Mouse (Mus musculus): ENCODE measurements around the gene Ehmt2. TPM values are rescaled to one million over a fixed set of nuclear protein-coding genes. Genes with fewer than 3 reads are reported as not detected.
"Not testable (repeated sequence)": the region's sequence is repeated elsewhere in the genome, so short reads cannot be mapped to it uniquely, and the experiment has no call there.

The Ehmt2 gene
- total RNA-seq, 2 experiments from 2014 or later, result 175 to 182 TPM

GRCm38 (mm10) chr17:34893072-34893824, 5.0 kb upstream of the Ehmt2 start:
- DNase-seq, result no peak

DNA sequence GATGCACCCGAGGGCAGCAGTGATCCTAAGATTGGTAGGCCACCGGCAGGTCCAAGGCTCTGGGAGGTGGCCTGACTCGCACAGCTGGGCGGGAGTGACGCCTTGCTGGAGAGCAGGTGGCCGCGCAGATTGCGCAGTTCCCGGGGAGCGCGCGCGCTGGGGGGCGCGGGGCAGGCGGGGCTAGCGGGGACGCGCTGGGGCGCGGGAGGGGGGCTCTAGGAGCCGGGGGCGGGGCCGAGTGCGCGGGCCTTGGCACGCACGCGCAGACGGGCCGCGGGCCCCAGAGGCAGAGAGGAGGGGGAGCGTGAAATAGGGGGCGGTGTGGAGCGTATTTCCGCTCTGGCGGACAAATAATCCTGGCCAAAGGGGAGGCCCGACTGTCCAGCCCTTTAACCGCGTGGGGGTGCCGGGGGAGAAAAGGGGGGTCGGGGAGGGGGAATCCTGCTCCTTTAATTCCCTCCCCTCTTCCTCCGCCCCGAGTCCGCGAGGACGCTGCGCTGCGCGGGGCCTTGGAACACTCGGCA, 4.1 kb upstream of the Ehmt2 start:
- peak; percentile 91 for DNase-seq

DNA sequence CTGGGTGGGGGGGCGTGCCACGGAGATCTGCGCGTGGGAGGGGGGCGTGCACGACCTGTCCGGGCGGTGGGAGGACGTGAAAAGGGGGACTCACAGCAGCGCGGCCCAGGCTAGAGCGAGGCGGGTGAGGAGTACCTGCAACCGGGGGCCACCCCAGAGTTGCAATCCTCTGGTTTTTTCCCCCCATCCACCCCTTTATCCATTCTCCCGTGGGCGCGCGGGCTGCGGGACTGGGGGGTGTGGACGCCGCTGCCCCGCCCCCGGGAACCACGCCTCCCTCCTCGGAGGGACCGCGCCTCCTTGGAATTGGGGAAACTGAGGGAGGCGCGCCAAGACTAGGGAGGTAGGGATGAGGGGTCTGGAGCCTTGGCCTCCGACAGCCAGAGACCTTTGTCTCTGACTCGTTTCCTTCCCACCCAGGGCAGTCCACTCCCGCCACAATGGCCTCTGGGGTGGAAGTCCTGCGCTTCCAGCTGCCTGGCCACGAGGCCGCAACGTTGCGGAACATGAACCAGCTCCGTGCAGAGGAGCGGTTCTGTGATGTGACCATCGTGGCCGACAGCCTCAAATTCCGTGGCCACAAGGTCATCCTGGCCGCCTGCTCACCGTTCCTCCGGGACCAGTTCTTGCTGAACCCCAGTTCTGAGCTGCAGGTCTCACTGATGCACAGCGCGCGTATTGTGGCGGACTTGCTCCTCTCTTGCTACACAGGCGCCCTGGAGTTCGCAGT, 3.3 kb upstream of the Ehmt2 start:
- peak; percentile 41 to 52 for DNase-seq

DNA sequence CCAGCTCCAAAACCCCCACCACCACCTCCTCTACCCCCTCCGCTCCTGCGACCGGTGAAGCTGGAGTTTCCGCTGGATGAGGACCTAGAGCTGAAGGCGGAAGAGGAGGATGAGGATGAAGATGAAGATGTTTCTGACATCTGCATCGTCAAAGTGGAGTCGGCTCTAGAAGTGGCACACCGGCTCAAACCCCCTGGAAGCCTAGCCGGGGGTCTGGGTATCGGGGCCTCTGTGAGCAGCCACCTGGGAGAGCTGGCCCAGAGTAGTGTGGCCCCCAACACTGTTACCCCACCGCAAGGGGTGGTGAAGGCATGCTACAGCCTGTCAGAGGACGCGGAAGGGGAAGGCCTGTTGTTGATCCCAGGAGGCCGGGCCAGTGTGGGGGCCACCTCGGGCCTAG, 2.5 kb upstream of the Ehmt2 start:
- no peak for DNase-seq

DNA sequence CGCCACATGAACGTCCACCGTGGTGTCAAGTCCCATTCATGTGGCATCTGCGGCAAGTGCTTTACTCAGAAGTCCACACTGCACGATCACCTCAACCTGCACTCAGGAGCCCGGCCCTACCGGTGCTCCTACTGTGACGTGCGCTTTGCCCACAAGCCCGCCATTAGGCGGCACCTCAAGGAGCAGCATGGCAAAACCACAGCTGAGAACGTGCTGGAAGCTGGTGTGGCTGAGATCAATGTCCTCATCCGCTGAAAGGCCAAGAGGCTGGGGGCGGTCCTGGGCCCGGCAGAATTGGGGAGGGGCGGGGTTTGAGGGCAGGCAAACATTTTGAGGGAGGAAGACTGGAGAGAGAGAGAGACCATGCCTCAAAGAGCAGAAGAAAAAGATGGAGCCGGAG, 1.9 kb upstream of the Ehmt2 start:
- no peak for DNase-seq

GRCm38 (mm10) chr17:34897373-34898159, 703 bp upstream of the Ehmt2 start:
- DNase-seq, result no peak

- no peak for DNase-seq
These were observed 410 bp downstream of the Ehmt2 start for GRCm38 (mm10) chr17:34898706-34899052.

GRCm38 (mm10) chr17:34899053-34899889, 1.0 kb downstream of the Ehmt2 start:
- peak; percentile 36 to 42 for DNase-seq

DNA sequence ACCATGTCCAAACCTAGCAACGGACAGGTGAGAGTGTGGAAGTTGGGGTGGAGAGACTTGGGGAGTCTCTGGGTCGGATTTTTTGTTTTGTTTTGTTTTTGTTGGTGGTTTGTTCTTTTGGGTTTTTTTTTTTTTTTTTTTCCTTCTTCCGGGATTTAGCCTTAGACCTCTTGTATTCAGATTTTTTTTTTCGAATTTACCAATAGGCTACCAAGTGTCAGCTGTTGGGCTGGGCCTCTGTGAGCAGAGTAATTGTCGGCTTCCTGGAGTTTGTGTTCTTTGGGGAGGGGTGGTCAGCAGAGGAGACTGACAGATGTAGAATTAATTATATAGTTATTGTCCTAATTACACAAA, 1.6 kb downstream of the Ehmt2 start:
- DNase-seq, result no peak

DNA sequence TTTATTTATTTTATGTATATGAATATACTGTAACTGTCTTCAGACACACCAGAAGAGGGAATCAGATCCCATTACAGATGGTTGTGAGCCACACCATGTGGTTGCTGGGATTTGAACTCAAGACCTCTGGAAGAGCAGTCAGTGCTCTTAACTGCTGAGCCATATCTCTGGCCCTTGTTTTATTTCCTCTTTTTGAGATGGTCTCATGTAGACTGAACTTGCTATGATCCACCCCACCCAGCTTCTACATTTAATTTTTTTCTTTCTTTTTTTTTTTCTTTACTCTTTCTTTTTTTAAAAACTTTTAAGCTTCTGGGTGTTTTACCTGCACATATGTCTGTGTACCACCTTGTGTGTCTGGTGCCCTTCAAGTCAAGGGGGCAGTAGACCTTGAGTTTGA, 2.6 kb downstream of the Ehmt2 start:
- DNase-seq, result not testable (repeated sequence)

DNA sequence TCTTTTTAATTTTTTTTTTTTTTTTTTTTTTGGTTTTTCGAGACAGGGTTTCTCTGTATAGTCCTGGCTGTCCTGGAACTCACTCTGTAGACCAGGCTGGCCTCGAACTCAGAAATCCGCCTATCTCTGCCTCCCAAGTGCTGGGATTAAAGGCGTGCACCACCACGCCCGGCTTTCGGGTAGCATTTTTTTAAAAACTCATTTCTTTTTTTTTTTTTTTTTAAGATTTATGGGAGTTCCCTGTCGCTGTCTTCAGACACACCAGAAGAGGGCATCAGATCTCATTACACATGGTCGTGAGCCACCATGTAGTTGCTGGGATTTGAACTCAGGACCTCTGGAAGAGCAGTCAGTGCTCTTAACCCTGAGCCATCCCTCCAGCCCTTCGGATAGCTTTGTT, 3.7 kb downstream of the Ehmt2 start:
- DNase-seq, result not testable (repeated sequence)

DNA sequence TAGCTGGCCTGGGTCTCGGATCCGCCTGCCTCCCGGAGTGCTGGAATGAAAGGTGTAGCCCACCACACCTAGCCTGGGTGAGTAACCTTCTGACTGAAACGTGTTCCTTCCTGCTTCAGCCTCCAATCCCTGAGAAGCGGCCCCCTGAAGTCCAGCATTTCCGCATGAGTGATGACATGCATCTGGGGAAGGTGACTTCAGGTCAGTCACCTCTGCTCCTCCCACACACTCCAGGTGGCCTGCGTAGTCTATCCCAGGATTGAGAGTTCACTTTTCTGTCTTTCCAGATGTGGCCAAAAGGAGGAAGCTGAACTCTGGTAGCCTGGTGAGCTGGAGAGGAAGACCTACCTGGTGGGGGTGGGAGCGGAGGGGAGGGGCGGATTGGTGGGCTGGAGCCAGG, 4.6 kb downstream of the Ehmt2 start:
- DNase-seq, result no peak

GRCm38 (mm10) chr17:34910982-34911381, 12.7 kb downstream of the Ehmt2 start:
- DNase-seq, result no peak

DNA sequence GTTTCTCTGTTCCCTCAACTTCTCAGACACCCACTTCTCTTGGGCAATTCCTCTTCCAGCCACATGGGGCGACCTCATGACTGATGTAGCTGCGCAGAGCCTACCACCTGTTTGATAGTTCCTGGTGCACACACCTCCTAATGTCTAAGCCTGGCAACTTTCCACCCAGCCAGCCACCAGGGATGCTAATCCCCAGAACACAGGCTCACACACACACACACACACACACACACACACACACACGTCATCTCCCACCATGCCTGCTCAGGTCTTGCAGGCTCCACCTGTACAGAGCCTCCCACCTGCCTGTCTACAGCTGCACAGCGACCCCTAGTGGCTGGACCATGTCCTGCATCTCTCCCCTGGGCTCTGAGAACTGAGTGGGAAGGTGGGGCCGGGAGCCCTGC, 13.7 kb downstream of the Ehmt2 start:
- peak; percentile 36 to 55 for DNase-seq

GRCm38 (mm10) chr17:34913930-34914665, 15.8 kb downstream of the Ehmt2 start, which contains the start of gene Slc44a4:
Slc44a4 (plus strand) TSS chr17:34914466.
- DNase-seq, result no peak

- no peak for DNase-seq
These were observed 17.2 kb downstream of the Ehmt2 start for GRCm38 (mm10) chr17:34915410-34915831.

- no peak for DNase-seq
These were observed 18.0 kb downstream of the Ehmt2 start for GRCm38 (mm10) chr17:34916316-34916715.

DNA sequence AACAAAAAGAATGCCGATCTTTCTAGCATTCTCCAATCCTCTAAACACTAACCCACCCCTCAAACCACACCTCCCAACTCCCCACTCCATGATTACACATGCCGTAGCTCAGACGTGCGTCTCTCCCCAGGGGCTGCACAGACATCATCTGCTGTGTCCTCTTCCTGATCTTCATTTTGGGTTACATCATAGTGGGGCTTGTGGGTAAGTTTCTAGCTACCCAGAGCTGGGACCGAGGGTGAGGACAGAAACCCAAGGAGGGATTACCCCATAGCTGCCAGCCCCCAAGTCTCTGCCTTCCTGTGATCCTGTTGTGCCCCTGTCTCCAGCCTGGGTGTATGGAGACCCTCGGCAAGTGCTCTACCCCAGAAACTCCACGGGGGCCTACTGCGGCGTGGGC, 18.9 kb downstream of the Ehmt2 start:
- no peak for DNase-seq

- DNase-seq, result no peak
These were observed 24.7 kb downstream of the Ehmt2 start for GRCm38 (mm10) chr17:34922939-34923338.

DNA sequence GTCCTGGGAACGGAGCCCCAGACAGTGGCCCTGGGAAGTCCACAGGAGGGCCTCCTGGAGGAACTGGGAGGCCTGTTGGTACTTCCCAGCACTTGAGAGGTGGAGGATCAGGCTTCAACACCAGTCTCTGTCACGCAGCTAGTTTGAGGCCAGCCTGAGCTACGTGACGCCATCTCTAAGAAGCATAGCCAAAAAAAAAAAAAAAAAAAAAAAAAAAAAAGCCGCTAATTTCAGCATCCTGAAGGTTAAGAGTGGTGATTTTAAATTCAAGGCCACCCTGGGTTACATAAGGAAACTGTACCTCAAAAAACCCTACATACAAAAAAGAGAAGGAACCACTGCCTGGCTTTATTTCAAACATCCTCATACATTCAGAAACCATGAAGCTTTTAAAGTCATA, 26.0 kb downstream of the Ehmt2 start:
- DNase-seq, result no peak

- DNase-seq, result no peak
These were observed 29.2 kb downstream of the Ehmt2 start for GRCm38 (mm10) chr17:34927306-34928019.

Data from layer of hippocampus, postnatal 36 days (tissue).